Mouse (Mus musculus) liver (tissue): ENCODE measurements at regions not wholly inside any gene's neighbourhood (a gene's known extent, or its start where the extent isn't known, plus 50 kb on each side); places are given as distances from the start of the nearest gene placed in this dataset.
"Not testable (repeated sequence)": the region's sequence is repeated elsewhere in the genome, so short reads cannot be mapped to it uniquely, and the experiment has no call there.

Experiments used
- DNase-seq: peaks from one replicate; pipeline ENCODE4 v3.0.0-alpha.2; 2020; ENCODE audit warnings: mixed read lengths

DNA sequence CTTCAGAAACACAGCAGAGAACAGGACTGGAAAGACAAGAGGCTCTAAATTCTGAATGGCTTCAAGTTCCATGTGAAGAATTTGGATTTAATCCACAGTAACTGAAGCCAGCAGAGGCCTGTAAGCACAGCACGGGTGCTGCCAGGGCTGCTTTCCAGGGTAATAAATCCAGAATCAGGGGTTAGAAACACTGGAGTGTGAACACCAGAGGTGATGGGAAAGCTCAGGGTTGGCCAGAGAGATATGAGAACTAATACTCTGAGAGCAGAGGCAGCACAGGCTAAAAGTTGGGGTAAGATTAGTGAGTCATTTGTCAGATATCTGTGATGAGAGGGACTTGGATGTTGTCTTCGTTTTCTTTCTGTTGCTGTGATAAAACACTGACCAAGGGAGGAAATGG, 153.6 kb upstream of the Tmc3 start:
- no peak for DNase-seq

DNA sequence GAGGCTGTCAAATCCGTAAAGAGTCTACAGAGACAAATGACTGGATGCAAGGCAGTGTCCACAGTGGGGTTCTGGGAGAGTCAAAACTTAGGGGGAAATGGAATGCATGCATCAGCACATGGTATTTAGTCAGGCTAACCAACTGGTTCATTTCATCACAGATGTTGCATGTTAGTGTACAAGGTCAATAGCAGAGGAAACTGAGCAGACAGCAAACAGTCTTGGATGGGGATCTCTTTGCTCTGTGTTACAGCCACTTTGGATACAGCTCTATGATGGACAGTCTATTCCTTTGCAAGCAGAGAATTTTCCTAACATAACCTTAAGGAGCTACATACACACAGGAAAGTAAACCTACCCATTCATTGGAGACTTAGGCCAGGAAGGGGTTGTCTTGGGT, 151.9 kb upstream of the Tmc3 start:
- DNase-seq, result no peak

- no peak for DNase-seq
Observed at GRCm38 (mm10) chr7:83433959-83434715, 150.6 kb upstream of the Tmc3 start.

GRCm38 (mm10) chr7:83438538-83439393, 146.0 kb upstream of the Tmc3 start:
- no peak for DNase-seq

DNA sequence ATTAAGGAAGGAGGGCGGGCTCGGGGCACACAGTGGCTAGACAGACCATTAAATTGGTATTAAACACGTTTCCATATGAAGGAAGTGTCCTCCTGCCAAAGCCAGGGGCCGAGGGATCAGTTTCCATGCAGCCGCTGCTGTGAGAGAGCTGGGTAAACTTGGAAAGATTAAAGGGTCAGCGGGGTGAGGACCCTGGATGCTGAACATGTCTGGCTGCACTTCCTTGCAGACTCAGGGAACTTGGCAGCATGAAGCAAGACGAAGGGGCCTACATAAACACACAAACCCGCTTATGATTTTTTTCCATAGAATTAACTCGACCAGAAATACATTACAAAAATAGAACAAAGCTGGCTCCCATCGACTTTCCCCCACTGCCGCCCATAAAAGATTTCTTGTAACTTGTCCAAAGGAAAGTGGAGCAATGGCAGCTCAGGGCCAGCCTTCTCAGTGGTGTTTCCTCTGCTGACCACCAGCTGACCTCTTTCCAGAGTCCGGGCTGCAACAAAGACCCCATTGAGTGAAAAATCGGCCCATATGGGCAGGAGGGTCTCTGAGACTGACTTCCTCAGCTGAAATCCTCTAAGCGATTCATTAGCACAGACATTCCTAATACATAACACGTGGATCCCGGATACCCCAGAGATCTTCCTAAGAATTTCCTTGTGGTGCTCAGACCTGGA, 141.0 kb upstream of the Tmc3 start:
- DNase-seq, result peak; percentile 35

DNA sequence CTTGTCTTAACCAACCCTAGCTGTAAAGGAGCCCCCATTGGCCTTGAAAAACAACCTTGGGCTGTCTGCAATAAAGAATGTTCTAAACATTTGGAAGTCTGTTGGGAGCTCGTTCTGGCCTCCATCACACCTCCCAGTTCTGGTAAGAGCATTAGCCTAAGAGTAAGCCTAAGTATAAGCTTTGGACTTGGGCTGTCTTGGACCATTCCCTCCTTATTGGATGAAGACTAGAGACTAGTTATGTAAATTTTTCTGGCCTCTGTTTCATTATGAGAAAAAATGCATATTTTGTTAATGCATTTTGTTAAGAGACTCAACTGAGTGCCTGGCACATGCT, 140.5 kb upstream of the Tmc3 start:
- DNase-seq, result no peak

DNA sequence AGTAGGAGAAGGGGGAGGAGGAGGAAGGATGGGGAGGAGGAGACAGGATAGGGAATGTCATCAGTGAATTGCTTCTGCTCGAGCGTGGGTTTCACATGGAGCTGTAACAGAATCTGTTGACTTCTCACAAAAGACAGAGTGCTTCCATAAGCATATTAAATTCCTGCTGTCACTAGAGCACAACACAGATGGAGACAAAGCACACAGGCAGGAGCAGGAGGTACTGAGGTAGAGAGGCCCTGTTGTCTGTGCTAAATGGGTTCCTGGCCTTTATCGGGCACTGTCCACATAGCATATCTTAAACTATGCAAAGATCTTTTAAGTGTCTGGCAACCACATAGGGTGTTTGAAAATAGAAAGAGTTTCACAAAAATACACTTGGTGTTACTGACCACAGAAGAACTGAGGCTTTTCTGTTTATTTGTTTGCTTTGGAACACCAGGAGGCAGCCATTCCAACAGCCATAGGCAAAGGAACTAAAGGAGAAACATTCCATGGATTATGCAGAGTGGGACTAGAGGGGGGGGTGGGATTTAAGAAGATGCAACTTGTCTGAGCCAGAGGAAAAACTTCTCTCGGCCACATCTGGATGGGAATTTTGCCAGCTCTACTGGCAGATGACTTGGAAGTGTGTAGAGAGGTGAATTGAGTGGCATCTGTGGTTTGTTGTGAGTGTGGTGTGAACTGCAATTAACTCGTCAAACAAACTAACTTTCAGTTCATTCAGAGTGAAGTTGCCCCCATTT, 139.4 kb upstream of the Tmc3 start:
- DNase-seq, result no peak

DNA sequence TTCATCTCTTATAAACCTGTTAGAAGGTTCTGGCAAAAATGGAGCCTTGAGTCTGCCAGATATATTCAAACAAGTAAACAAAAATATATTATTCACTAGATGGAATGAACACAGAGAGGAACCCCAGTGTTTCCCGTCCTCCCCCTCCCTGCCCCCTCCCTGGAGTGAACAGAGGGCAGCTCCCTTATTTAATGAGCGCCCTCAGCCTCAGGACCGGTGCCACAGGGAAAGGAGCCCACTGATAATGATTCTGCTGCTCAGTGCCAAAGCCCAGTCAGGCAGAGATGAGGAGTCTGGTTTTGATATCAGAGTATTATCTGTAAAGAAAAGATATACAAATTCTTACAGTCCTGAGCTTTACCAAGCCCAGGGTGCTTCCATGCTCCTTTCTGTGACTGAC, 134.4 kb upstream of the Tmc3 start:
- DNase-seq, result no peak

GRCm38 (mm10) chr7:83452309-83452708, 132.4 kb upstream of the Tmc3 start:
- DNase-seq, result no peak

- DNase-seq, result no peak
Observed at GRCm38 (mm10) chr7:83459520-83459919, 125.2 kb upstream of the Tmc3 start.

DNA sequence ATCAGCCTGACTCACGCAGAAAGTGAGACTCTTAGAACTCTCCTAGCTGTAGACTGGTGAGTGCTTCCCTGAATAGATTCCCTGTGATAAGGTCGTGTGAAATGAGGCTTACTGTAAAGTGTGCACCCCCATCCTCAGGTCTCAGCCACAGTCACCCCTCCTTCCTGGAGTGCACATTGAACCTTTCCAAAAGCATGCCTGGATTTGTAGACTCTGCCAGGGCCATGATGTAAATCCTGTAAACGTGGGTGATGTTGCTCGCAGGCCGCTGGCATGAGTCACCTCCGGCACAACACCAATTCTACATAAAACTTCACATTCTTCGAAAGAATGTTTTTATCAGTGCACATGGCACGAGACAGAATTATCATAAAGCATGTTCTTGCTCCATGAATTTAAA, 117.7 kb upstream of the Tmc3 start:
- DNase-seq, result no peak

DNA sequence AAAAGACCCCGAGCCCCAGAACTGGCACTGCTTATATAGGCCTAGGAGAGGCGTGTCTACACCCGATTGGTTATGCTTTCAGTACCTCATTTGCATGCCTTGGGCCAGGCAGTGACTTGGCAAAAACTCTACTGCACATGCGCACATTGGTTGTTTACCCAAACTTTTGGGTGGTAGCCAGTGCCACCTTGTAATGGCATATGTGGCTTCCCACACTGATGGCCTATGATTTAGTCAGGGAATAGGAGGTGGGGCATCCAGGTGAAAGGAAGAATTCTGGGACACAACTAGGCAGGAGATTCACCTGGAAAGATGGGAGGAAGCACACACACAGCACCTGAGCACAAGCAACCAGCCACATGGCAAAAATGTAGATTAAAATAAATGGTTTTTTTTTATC, 114.9 kb upstream of the Tmc3 start:
- DNase-seq, result not testable (repeated sequence)

GRCm38 (mm10) chr7:83471111-83471510, 113.6 kb upstream of the Tmc3 start:
- no peak for DNase-seq

GRCm38 (mm10) chr7:83474471-83474870, 110.3 kb upstream of the Tmc3 start:
- DNase-seq, result no peak

- no peak for DNase-seq
Observed at GRCm38 (mm10) chr7:83474986-83475385, 109.7 kb upstream of the Tmc3 start.

DNA sequence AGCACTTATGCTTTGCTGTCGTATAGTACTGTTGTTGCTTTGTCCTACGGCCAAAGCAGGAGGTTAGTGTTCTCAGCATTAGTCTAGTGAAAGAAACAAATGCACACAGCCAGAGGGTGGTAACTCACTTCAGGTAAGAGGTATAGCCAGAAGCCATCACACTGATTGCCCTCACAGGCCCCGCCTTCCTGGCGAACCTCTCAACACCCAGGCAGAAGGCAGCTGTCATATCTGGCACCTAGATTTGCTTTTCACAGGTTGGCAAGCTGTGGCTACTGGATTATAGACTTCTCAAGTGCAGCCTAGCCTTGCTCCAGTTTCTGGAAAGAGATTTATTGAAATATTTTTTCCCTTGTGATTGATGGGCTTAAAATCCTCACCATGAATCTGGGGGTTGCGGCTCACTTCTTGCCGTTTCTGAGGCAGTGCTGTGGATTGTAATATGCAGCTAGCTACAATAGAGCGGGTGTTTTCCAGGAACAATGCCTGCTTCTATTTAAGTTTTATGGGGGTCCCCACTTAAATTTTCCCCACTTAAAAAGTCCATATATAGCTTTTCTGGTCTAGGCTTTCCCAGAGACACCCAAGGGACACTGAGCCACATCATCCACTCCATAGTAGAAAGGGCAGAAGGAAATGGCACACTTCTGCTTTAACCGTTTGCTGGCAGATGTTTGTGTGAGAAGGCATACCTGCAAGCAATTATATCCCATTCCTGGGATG, 109.1 kb upstream of the Tmc3 start:
- DNase-seq, result no peak

GRCm38 (mm10) chr7:83476161-83476495, 108.6 kb upstream of the Tmc3 start:
- no peak for DNase-seq

DNA sequence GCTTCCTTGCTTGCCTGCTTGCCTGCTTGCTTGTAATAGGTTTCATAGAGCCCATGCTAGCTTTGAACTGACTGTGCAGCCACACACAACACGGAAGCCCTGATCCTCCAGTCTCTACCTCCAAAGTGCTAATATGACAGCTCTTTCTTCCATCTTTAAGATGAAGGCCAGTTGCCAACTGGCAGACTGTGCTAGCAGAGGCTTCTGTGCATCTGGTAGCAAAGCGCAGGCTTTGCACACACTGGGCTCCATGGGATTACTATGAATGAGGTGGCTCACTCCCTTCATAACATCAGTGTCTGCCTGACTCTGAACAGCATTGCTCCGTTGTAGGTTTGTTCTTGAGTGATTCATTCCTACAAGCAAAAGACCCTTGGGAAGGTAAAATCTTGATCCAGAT, 107.9 kb upstream of the Tmc3 start:
- no peak for DNase-seq

GRCm38 (mm10) chr7:83477661-83478121, 107.0 kb upstream of the Tmc3 start:
- DNase-seq, result no peak

DNA sequence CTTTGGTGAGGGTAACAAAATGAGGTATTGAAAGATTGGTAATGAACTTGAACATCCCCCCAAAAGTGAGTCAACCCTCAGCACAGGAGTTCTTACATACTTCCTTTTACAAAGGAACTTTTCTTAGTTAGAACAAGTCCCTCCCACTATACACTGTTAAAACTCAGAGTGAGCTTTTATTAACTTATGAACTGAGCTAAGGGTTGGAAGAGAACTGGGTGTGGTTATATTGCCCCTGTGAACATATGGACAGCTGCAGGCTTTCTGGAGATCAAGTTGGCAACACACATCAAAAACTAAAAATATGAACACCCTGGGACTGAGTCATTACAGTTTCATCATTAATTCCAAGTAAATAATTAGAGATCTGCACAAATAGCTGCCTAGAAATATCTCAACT, 103.1 kb upstream of the Tmc3 start:
- no peak for DNase-seq

DNA sequence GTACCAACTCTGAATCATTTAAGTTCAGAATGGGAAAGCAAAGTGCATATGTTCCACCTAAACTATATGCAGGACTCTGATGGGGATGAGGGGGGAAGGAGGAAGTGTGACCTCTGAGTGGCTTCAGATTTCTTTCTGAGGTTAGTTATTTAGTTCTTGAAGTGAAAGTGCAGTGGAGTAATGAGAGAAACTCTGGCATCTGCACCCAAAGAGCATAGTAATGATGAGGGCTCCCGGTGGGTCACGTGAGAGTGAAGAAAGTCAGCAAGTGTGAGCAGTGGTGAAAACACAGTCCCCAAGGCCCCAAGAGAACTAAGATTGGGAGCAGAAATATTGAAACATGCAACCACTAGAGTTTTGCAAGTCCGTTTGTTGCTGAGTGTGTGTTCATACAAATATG, 102.5 kb upstream of the Tmc3 start:
- DNase-seq, result no peak

DNA sequence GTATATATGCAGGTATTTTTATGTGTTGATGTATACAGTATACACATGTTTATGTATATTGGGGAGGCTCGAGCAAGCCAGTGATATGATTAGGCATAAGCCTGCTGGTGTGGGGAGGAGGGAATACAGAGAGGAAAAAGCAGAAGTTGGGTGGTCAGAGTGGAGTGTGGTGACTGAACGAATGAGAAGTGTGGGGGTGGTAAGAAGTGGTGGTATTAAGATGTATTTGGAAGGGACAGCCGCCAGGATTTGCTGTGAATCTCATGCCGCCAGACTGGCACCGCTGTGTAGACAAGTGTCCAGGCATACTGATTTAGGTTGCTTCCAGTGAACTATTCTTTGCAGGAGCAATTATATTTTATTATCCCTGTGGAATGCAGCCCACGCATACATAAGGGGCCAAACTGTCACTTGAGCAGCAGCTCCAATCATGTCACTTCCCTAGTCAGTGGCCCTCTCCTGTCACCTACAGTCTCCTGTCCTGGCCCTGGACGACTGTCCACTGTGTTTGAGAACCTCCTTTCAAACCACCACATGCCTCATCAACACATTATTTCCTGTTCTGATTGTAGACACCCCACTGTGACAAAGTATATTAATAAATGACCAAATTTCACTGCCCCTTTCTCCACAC, 101.9 kb upstream of the Tmc3 start:
- DNase-seq, result no peak
